Mouse (Mus musculus) limb, embryonic 14.5 days (tissue): ENCODE measurements around the gene Epha8. TPM values are rescaled to one million over a fixed set of nuclear protein-coding genes. Genes with fewer than 3 reads are reported as not detected.

Experiments used
- ATAC-seq: fragments of 200-750 bp; cut with Nextera tagmentation; 2 replicates; pipeline ENCODE4 v1.8.0; 2017; ENCODE audit warnings: low read depth, moderate number of reproducible peaks, moderate TSS enrichment; ENCODE audit not compliant: low FRiP score
- DNase-seq: peaks from one replicate; pipeline ENCODE4 v3.0.0-alpha.2; 2015; ENCODE audit warnings: low spot score
- H3K27ac ChIP-seq: fragments of 300-500 bp; sonication (generic); replicated peaks from 2 replicates; pipeline ENCODE4 v1.5.1; 2014; ENCODE audit warnings: low read depth, mild to moderate bottlenecking, low read length, moderate library complexity, mixed read lengths
- H3K27me3 ChIP-seq: fragments of 300-500 bp; sonication (generic); 2 replicates; pipeline ENCODE4 v1.6.1; 2014; ENCODE audit warnings: low read length, mixed read lengths; ENCODE audit not compliant: control insufficient read depth, insufficient read depth
- H3K36me3 ChIP-seq: fragments of 300-500 bp; sonication (generic); 2 replicates; pipeline ENCODE4 v1.6.1; 2014; ENCODE audit warnings: mild to moderate bottlenecking, low read length, moderate library complexity, mixed read lengths; ENCODE audit not compliant: control insufficient read depth, insufficient read depth
- H3K4me1 ChIP-seq: fragments of 300-500 bp; sonication (generic); 2 replicates; pipeline ENCODE4 v1.6.1; 2014; ENCODE audit warnings: antibody characterized with exemption, low read length, mixed read lengths; ENCODE audit not compliant: control insufficient read depth, insufficient read depth
- H3K4me2 ChIP-seq: fragments of 300-500 bp; sonication (generic); replicated peaks from 2 replicates; pipeline ENCODE4 v1.6.1; 2014; ENCODE audit warnings: low read depth, mild to moderate bottlenecking, low read length, moderate library complexity; ENCODE audit not compliant: severe bottlenecking
- H3K4me3 ChIP-seq: fragments of 300-500 bp; sonication (generic); replicated peaks from 2 replicates; pipeline ENCODE4 v1.5.1; 2014; ENCODE audit warnings: low read length
- H3K9ac ChIP-seq: fragments of 300-500 bp; sonication (generic); 2 replicates; pipeline ENCODE4 v1.6.1; 2014; ENCODE audit warnings: mild to moderate bottlenecking, low read depth, low read length, moderate library complexity; ENCODE audit not compliant: severe bottlenecking
- H3K9me3 ChIP-seq: fragments of 300-500 bp; sonication (generic); 2 replicates; pipeline ENCODE4 v1.6.1; 2016; ENCODE audit warnings: low read length; ENCODE audit not compliant: control insufficient read depth
- POLR2A ChIP-seq: fragments of 200-500 bp; IDR thresholded peaks from 2 replicates; pipeline ENCODE4 v1.8.0; 2012; ENCODE audit warnings: inconsistent platforms, mild to moderate bottlenecking, moderate library complexity, borderline replicate concordance; ENCODE audit not compliant: insufficient read depth, insufficient read length; ENCODE audit errors: extremely low read depth
- WGBS: fragments of 180-500 bp; shearing (Covaris S2); extraction: QIAGEN DNeasy Blood & Tissue Kit; methylation state at CpG from one replicate; pipeline ENCODE4 v1.1.7; 2014; 5-methylcytosine and 5-hydroxymethylcytosine counted together
- polyA plus RNA-seq, 2 experiments: library from polyadenylated mRNA; depleted of rRNA in 1 of 2; stranded (reverse) in 1 of 2; unstranded in 1 of 2; fragments of >200 nt; fragmentation: Nextera tagmentation in 1 of 2; extraction: Ambion mirVana in 1 of 2; gene quantifications; 2 replicates each; pipeline versions ENCODE4 v1.2.1 to v1.2.3; 2012 to 2014

Epha8 gene
- polyA plus RNA-seq, 2 experiments = 1.8 to 6.0 TPM

DNA sequence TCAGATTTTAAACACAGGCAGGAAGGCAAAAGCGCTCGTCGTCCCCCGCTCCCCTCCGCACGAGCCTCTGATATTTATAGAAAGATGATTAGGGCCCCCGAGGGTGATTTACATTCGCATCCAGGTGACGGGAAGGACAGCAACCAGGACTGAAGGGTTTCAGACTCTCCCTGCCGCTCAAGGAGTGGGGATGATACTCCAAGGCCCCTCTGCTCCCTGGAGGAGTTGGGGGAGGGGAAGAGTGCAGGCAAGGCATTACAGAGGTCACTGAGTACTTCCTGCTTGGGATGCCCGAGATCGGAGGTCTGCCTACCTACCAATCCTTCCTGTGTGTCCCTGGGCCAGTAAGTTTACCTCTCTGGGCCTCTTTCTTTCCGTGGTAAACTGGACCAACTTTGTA is 13.4 kb downstream of the Epha8 start:
- no peak for TF ChIP-seq POLR2A
- DNase-seq = no peak
- H3K36me3 ChIP-seq = no peaks in the 10 kb centered on the region
- no peak overlapping the region for H3K27ac ChIP-seq
- no peaks in the 10 kb centered on the region for H3K9me3 ChIP-seq
- no peaks in the 10 kb centered on the region for H3K27me3 ChIP-seq
- H3K4me3 ChIP-seq = no peak overlapping the region
- H3K9ac ChIP-seq = no peak overlapping the region
- H3K4me1 ChIP-seq = 0 out of 2 replicates have a peak, but pooled peaks cover 3% of the 10 kb centered on the region
- no peak for ATAC-seq
- no peak overlapping the region for H3K4me2 ChIP-seq
- WGBS = 17% methylated on average over 13 of the region's 13 CpGs

DNA sequence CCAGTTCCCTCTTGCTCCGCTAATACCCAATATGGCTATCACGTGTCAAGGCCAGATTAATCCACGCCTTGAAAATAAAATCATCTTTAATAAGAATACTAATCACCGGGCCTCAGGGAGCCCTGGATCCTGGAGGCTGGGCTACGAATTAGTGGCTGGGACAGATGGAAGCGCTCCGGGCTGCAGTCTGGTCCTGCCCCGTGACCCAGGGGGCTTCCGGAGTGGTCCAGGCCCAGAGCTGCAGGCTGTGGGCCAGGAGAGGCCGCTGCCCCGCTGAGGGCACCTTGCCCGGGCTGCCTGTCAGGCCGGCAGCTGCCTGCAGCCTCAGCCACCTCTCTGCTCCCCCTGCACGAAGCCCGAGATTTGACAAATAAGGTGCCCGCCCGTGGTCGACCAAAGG is 13.9 kb downstream of the Epha8 start:
- ATAC-seq = no peak
- H3K27me3 ChIP-seq = no peaks in the 10 kb centered on the region
- TF ChIP-seq POLR2A = no peak
- WGBS = 19% methylated on average over 17 of the region's 18 CpGs
- no peaks in the 10 kb centered on the region for H3K36me3 ChIP-seq
- no peak overlapping the region for H3K9ac ChIP-seq
- DNase-seq = no peak
- no peak overlapping the region for H3K4me2 ChIP-seq
- H3K27ac ChIP-seq = no peak overlapping the region
- no peaks in the 10 kb centered on the region for H3K9me3 ChIP-seq
- H3K4me1 ChIP-seq = 0 out of 2 replicates have a peak, but pooled peaks cover 3% of the 10 kb centered on the region
- no peak overlapping the region for H3K4me3 ChIP-seq

DNA sequence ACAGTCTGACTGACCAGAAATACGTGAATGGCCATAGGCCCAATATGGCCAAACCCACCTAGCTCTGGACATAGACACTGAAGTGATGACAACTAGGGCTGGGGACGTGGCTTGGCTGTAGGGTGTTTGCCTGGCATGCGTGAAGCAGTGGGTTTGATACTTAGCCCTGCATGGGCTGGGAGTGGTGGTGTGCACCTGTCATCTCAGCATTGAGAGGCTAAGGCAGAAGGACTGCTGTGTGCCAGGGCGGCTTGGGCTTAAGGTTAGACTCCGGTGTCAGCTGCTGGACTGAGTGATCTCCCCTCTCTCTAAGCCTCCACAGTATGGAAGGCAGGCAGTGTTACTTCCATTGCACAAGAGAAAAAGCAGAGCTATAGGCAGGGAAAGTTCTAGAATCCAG is 18.7 kb downstream of the Epha8 start:
- Histone ChIP-seq H3K9me3 (no peaks in the 10 kb centered on the region), H3K4me1 (no peaks in the 10 kb centered on the region), H3K36me3 (no peaks in the 10 kb centered on the region), H3K9ac (no peak overlapping the region), H3K4me2 (no peak overlapping the region), H3K27ac (no peak overlapping the region), H3K27me3 (no peaks in the 10 kb centered on the region), H3K4me3 (no peak overlapping the region)
- no peak for DNase-seq
- no peak for TF ChIP-seq POLR2A
- WGBS = 87% methylated on average over 5 of the region's 5 CpGs
- no peak for ATAC-seq

DNA sequence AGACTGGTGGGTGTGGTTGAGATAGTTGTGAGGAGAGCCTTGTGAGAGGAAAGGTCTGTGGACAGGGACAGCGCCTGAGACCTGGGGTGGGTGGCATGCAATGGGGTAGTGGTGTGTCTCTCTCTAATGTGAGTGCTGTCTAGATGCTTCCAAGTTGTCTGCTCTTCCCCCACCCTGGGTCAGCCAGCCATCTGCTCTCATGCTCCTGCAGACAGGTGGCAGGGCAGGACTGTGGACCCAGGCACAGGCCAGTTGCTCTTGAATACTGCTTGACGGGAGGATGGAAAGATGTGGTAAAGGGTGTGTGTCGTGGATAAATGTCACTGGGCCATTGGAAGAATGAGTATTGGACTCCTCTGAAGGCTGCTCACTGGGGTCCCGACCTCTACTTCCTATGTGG is 19.3 kb downstream of the Epha8 start:
- H3K9ac ChIP-seq = no peak overlapping the region
- no peak overlapping the region for H3K4me2 ChIP-seq
- H3K4me1 ChIP-seq = no peaks in the 10 kb centered on the region
- no peaks in the 10 kb centered on the region for H3K9me3 ChIP-seq
- ATAC-seq = no peak
- H3K4me3 ChIP-seq = no peak overlapping the region
- no peaks in the 10 kb centered on the region for H3K27me3 ChIP-seq
- no peak for TF ChIP-seq POLR2A
- H3K27ac ChIP-seq = no peak overlapping the region
- WGBS = 67% methylated on average over 4 of the region's 4 CpGs
- no peaks in the 10 kb centered on the region for H3K36me3 ChIP-seq
- DNase-seq = no peak

DNA sequence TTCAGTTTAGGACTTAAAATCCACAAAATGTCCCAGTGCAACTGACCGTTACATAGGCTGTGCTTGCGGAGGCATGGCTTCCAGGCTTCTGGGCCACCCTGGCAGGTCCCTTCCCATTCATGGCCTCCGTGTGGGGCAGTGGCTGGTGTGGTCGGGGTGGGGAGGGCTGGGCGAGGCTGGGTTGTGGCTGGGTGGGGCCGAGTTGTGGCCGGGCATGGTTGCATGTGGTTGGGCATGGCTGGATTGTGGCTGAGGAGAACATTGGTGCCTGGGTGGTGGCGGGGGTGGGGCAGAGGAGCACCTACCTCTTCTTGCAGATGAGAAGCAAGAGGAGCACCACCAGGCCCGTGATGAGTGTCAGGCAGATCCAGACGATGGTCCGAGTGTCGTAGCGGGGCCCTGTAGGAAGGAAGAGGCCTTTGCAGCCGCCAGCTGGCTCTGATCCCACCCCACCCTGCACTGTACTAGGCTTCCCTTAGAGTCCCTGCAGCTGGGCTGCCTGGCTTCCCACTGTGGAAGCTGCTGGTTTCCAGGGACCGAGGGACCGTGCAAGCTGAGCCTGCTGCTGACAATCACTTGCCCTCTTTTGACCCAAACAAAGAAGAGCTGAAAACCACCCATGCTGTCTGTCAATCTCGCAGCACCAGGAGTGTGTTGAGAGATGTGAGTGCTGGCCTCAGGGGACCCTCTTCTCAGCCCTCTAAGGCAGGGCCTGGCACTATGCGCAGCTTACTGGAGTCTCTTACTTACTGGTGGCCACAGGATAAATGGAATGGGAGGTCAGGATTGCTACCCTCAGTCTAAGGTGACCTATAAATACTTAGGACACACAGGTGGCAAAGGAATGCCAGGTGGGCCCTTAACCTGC is 21.6 kb downstream of the Epha8 start:
- Histone ChIP-seq H3K36me3 (no peaks in the 10 kb centered on the region), H3K9me3 (no peaks in the 10 kb centered on the region), H3K27ac (no peak overlapping the region), H3K4me2 (no peak overlapping the region), H3K4me1 (no peaks in the 10 kb centered on the region), H3K9ac (no peak overlapping the region), H3K27me3 (no peaks in the 10 kb centered on the region), H3K4me3 (no peak overlapping the region)
- ATAC-seq = no peak
- 56% methylated on average over 18 of the region's 18 CpGs for WGBS
- no peak for DNase-seq
- no peak for TF ChIP-seq POLR2A
